21 mouse cellular contexts compared by ENCODE assay signal in the genomic region with DNA sequence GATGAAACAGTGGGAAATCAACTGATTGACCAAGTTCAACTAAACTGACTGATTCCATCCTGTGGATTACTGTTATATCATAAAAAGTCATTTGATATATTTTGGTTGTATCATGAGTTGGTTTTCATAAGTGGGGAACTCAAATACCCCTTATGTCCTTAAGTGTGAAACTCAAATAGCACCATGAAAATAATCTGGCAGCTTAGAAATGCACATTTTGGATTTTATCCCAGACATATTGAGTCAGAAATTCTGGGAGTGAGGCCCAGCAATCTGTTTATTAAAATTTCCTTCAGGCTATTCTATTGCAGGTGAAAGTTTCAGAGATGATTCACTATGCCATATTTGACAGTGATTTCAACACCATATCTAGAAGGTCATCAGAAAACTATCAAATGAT.
DNase-seq lines count a peak whose midpoint lies in the region; ATAC-seq lines count a peak whose summit lies in the region.
"Had no signal": no experiment of that assay in that cellular context is flagged by ENCODE, and none has a peak within 500 bp of the region (broad histone marks: within the 10 kb centered on the region; RNA-seq: fewer than 3 reads in every experiment).

No protein-coding gene starts in this region.

- no peak for ATAC-seq in liver, embryonic 12.5 days
- ATAC-seq: intestine, embryonic 16.5 days; midbrain, embryonic 15.5 days had no signal

- H3K4me3 ChIP-seq in liver, embryonic 12.5 days: no peak overlapping the region
- H3K4me3 ChIP-seq: embryonic facial prominence, embryonic 10.5 days; forebrain, embryonic 12.5 days; heart, embryonic 10.5 days; hindbrain, embryonic 15.5 days; kidney, embryonic 15.5 days; megakaryocyte, embryonic 14.5 days; midbrain, embryonic 15.5 days had no signal

- no peaks in the 10 kb centered on the region for H3K4me1 ChIP-seq in liver, embryonic 12.5 days
- H3K4me1 ChIP-seq: embryonic facial prominence, embryonic 10.5 days; forebrain, embryonic 12.5 days; heart, embryonic 10.5 days; hindbrain, embryonic 15.5 days; kidney, embryonic 15.5 days; megakaryocyte, embryonic 14.5 days; midbrain, embryonic 15.5 days had no signal

- no peaks in the 10 kb centered on the region for H3K27me3 ChIP-seq in liver, embryonic 12.5 days (replicated peaks)
- H3K27me3 ChIP-seq: forebrain, embryonic 12.5 days; hindbrain, embryonic 15.5 days; kidney, embryonic 15.5 days; megakaryocyte, embryonic 14.5 days; midbrain, embryonic 15.5 days had no signal

- H3K9ac ChIP-seq in liver, embryonic 12.5 days: no peak overlapping the region
- H3K9ac ChIP-seq: forebrain, embryonic 12.5 days; hindbrain, embryonic 15.5 days; kidney, embryonic 15.5 days; midbrain, embryonic 15.5 days had no signal

- H3K9me3 ChIP-seq in liver, embryonic 12.5 days (replicated peaks): 0 out of 2 replicates have a peak, but pooled peaks cover under 1% of the 10 kb centered on the region
- H3K9me3 ChIP-seq: embryonic facial prominence, embryonic 10.5 days; forebrain, embryonic 12.5 days; heart, embryonic 10.5 days; hindbrain, embryonic 15.5 days; kidney, embryonic 15.5 days; megakaryocyte, embryonic 14.5 days; midbrain, embryonic 15.5 days had no signal

- no peak overlapping the region for H3K4me2 ChIP-seq in liver, embryonic 12.5 days
- H3K4me2 ChIP-seq: forebrain, embryonic 12.5 days; hindbrain, embryonic 15.5 days; kidney, embryonic 15.5 days; midbrain, embryonic 15.5 days had no signal

- no peak overlapping the region for H3K27ac ChIP-seq in liver, embryonic 12.5 days
- H3K27ac ChIP-seq: embryonic facial prominence, embryonic 10.5 days; forebrain, embryonic 12.5 days; heart, embryonic 10.5 days; hindbrain, embryonic 15.5 days; kidney, embryonic 15.5 days; midbrain, embryonic 15.5 days had no signal

- DNase-seq in frontal cortex, adult 2 months (ENCODE audit: extremely low spot score in 1 of 2, low spot score in 1 of 2): peak; percentile 7 to 54
- no peak for DNase-seq in frontal cortex, postnatal 25 days (ENCODE audit: low spot score in 2 of 2)
- DNase-seq in 3T3-L1 (ENCODE audit: low read depth, low spot score) (peak; percentile 80), adipocyte (ENCODE audit: low spot score) (peak; percentile 67)
- peak; percentile 17 for DNase-seq in layer of hippocampus, adult 8-10 months (ENCODE audit: low spot score in 2 of 2)
- no peak for DNase-seq in kidney, postnatal 14 days
- DNase-seq: cerebellum, adult 18-20 months; gastrocnemius, postnatal 14 days; heart, postnatal 14 days; lung, postnatal 10 days; spleen, adult 18-20 months; thymus, adult 2 months had no signal

- H3K36me3 ChIP-seq in liver, embryonic 12.5 days: no peaks in the 10 kb centered on the region
- H3K36me3 ChIP-seq: embryonic facial prominence, embryonic 10.5 days; forebrain, embryonic 12.5 days; heart, embryonic 10.5 days; hindbrain, embryonic 15.5 days; kidney, embryonic 15.5 days; midbrain, embryonic 15.5 days had no signal

Comparison
In these comparisons a context has a peak if more than half of its experiments do, and no peak if none do; other contexts are left out.
1. DNase-seq: peak in frontal cortex, adult 2 months (2 of 2), 3T3-L1 (single experiment), adipocyte (single experiment) and layer of hippocampus, adult 8-10 months (2 of 2); none in frontal cortex, postnatal 25 days (0 of 2) and kidney, postnatal 14 days (single experiment).